Mouse (Mus musculus) limb, embryonic 11.5 days (tissue): ENCODE results near the gene Galnt4. TPM values are rescaled to one million over a fixed set of nuclear protein-coding genes. Genes with fewer than 3 reads are reported as not detected.

Source experiments
- ATAC-seq: fragments of 200-750 bp; cut with Nextera tagmentation; 2 replicates; pipeline ENCODE4 v1.8.0; 2017; ENCODE audit warnings: low read depth; ENCODE audit not compliant: insufficient number of reproducible peaks, low FRiP score, low TSS enrichment
- DNase-seq: peaks from one replicate; pipeline ENCODE4 v3.0.0-alpha.2; 2015; ENCODE audit warnings: low spot score
- H3K27ac ChIP-seq: fragments of 300-500 bp; sonication (generic); replicated peaks from 2 replicates; pipeline ENCODE4 v1.5.1; 2014; ENCODE audit warnings: low read depth, mild to moderate bottlenecking, low read length
- H3K27me3 ChIP-seq: fragments of 300-500 bp; sonication (generic); 2 replicates; pipeline ENCODE4 v1.6.1; 2014; ENCODE audit warnings: mild to moderate bottlenecking, low read length, mixed read lengths; ENCODE audit not compliant: control insufficient read depth, insufficient read depth
- H3K36me3 ChIP-seq: fragments of 300-500 bp; sonication (generic); 2 replicates; pipeline ENCODE4 v1.6.1; 2014; ENCODE audit warnings: mild to moderate bottlenecking, low read length, moderate library complexity, mixed read lengths; ENCODE audit not compliant: control insufficient read depth, insufficient read depth
- H3K4me1 ChIP-seq: fragments of 300-500 bp; sonication (generic); 2 replicates; pipeline ENCODE4 v1.6.1; 2014; ENCODE audit warnings: low read length, mixed read lengths; ENCODE audit not compliant: control insufficient read depth, insufficient read depth
- H3K4me2 ChIP-seq: fragments of 300-500 bp; sonication (generic); 2 replicates; pipeline ENCODE4 v1.6.1; 2014; ENCODE audit warnings: low read depth, mild to moderate bottlenecking, moderate library complexity; ENCODE audit not compliant: severe bottlenecking
- H3K4me3 ChIP-seq: fragments of 300-500 bp; sonication (generic); 2 replicates; pipeline ENCODE4 v1.5.1; 2014; ENCODE audit warnings: low read depth, low read length
- H3K9ac ChIP-seq: fragments of 300-500 bp; sonication (generic); 2 replicates; pipeline ENCODE4 v1.6.1; 2014; ENCODE audit warnings: mild to moderate bottlenecking, low read length
- H3K9me3 ChIP-seq: fragments of 300-500 bp; sonication (generic); 2 replicates; pipeline ENCODE4 v1.6.1; 2016; ENCODE audit warnings: low read length; ENCODE audit not compliant: control insufficient read depth
- WGBS: fragments of 180-500 bp; shearing (Covaris S2); extraction: QIAGEN DNeasy Blood & Tissue Kit; methylation state at CpG from one replicate; pipeline ENCODE4 v1.1.7; 2014; 5-methylcytosine and 5-hydroxymethylcytosine counted together
- polyA plus RNA-seq: library from polyadenylated mRNA; unstranded; fragments of >200 nt; fragmentation: Nextera tagmentation; extraction: Ambion mirVana; gene quantifications from 2 replicates; pipeline ENCODE4 v1.2.1, GENCODE M21; 2014

Galnt4 gene
- polyA plus RNA-seq, 1 experiment from 2014 or later = 5.8 TPM

DNA sequence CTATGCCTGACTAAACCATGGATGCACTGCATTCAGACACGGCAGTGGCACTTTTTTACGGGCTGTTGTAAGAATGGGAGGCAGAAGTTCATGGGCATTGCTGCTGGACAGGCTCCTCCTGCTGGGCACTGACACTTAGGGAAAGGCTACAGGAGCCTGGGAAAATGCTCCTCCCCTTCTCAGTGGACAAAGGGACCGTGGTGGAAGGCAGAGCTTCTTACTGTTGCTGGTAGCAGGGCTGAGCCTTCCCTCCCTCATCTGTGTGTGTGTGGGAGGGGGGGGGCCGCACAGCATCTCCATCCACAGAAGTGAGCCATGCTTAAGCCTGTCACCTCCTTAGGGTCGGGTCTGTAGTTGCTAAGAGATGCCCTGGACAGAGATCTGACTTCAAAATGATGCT lies 23.3 kb downstream of the Galnt4 start:
- no peaks in the 10 kb centered on the region for H3K9me3 ChIP-seq
- H3K9ac ChIP-seq = no peak overlapping the region
- no peaks in the 10 kb centered on the region for H3K27me3 ChIP-seq
- no peak overlapping the region for H3K27ac ChIP-seq
- WGBS = 63% methylated on average over 5 of the region's 5 CpGs
- peaks cover 5% of the 10 kb centered on the region for H3K4me1 ChIP-seq
- H3K4me3 ChIP-seq = no peak overlapping the region
- ATAC-seq (no peak), DNase-seq (no peak)
- H3K36me3 ChIP-seq = no peaks in the 10 kb centered on the region
- H3K4me2 ChIP-seq = no peak overlapping the region

DNA sequence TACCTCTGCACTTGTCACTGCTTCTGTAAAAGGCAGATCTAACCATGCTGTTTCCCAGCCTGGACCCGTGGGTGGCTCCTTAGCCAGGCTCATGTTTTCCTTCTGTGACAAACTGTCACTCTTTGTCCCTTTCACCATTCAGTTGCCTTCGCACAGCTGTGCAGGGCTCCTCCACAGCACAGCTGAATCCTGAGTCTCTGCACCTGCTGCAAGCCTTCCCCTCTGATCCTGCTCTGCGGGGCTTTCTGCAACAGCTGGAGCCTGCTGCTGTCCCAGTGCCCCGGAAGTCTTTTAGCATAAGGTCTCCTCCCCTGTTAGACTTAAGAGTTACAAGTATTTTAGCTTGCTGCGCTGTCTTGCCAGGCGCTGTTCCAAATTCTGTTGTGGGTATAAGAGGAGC lies 24.2 kb downstream of the Galnt4 start:
- H3K27me3 ChIP-seq = no peaks in the 10 kb centered on the region
- no peaks in the 10 kb centered on the region for H3K36me3 ChIP-seq
- peaks cover 5% of the 10 kb centered on the region for H3K4me1 ChIP-seq
- DNase-seq (no peak), ATAC-seq (peak; percentile 58; the same call in 1 of the 2 replicates)
- H3K9ac ChIP-seq = no peak overlapping the region
- no peaks in the 10 kb centered on the region for H3K9me3 ChIP-seq
- no peak overlapping the region for H3K4me2 ChIP-seq
- no peak overlapping the region for H3K27ac ChIP-seq
- WGBS = 88% methylated on average over 6 of the region's 6 CpGs
- no peak overlapping the region for H3K4me3 ChIP-seq

DNA sequence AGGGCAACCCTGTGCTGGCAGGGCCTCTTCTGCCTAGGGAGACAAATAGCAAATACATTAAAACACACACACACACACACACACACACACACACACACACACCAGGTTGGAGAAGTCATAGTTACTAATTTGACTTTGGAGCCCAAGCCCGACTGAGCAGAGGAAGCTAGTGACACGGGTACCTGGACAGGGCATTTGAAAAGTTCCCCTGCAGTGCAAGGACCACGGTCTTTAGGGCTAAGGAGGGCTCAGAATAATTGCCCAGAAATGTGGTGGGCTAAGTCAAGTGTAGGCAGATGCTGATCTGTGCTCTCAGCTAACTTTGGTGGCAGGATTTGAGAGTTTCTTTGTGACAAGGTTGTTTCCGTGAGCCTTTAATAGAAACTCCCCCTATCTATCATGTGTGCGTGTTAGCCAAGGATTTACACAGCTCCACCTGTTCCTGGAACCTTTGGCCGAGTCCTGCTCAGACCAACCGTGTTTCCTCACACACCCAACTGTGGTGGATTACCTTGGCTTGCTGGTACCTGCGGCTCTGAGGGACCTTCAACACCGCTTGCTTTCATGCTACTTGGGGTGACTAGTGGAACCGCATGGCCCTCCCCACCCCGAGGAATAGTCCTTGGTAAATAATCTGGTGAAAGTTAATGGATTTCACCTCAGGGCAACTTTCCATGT lies 24.8 kb downstream of the Galnt4 start:
- Histone ChIP-seq H3K27ac (no peak overlapping the region), H3K4me3 (no peak overlapping the region), H3K4me2 (no peak overlapping the region), H3K4me1 (peaks cover 5% of the 10 kb centered on the region), H3K9me3 (no peaks in the 10 kb centered on the region), H3K9ac (no peak overlapping the region), H3K36me3 (no peaks in the 10 kb centered on the region), H3K27me3 (no peaks in the 10 kb centered on the region)
- 90% methylated on average over 11 of the region's 11 CpGs for WGBS
- no peak for ATAC-seq
- DNase-seq = no peak

DNA sequence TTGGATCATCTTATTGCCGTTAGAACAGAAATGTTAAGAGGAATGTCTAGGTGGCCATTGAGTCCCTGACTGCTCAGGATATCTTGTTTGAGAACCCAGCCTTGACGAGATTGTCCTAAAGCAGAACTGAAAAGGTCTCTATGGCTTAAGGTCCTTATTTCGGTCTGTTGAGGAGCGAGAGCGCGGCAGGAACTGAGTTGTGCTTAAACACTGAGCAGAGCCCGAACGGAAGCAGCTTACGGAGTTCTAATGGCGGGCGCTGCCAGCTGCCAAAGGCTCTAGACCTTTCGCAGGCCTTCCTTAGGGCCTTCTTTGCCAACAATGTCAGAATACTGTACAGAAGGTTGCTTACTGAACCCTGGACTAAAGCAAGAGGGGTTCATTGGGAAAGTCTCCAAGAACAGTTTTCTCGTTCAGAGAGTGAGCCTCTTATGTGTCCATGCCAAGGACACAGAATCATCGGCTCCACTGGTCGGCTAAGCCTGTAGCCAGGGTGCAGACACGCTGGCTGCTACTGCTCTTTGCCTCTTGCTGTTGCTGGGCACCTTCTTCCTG lies 25.4 kb downstream of the Galnt4 start:
- H3K4me1 ChIP-seq = peaks cover 5% of the 10 kb centered on the region
- no peak overlapping the region for H3K4me3 ChIP-seq
- H3K27me3 ChIP-seq = no peaks in the 10 kb centered on the region
- H3K27ac ChIP-seq = no peak overlapping the region
- H3K9me3 ChIP-seq = no peaks in the 10 kb centered on the region
- ATAC-seq (no peak), DNase-seq (no peak)
- H3K4me2 ChIP-seq = no peak overlapping the region
- H3K9ac ChIP-seq = no peak overlapping the region
- no peaks in the 10 kb centered on the region for H3K36me3 ChIP-seq
- WGBS = 94% methylated on average over 16 of the region's 16 CpGs

DNA sequence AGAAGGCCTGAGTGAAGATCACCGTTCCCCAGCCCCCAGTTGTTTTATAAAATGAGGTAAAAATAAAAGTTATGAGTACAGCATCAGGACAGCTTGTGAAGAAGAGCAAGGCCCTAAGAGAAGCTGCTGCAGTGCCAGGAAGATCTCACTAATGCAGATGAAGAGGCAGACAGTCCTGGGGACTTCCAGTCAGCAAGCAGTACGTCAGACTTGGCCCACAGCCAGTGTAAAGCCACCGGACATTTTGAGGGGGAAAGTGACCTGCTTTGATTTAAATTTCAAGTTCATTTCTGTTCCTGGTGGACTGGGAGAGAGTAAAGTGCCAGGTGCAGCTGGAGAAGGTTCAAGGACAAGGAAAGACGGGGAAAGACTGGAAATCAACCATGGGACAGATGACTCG lies 28.4 kb downstream of the Galnt4 start:
- 90% methylated on average over 5 of the region's 5 CpGs for WGBS
- H3K27ac ChIP-seq = no peak overlapping the region
- H3K4me3 ChIP-seq = no peak overlapping the region
- ATAC-seq (no peak), DNase-seq (no peak)
- H3K9ac ChIP-seq = no peak overlapping the region
- no peak overlapping the region for H3K4me2 ChIP-seq
- H3K36me3 ChIP-seq = peaks cover 2% of the 10 kb centered on the region; the same call in 1 of the 2 replicates
- H3K4me1 ChIP-seq = no peaks in the 10 kb centered on the region
- no peaks in the 10 kb centered on the region for H3K27me3 ChIP-seq
- H3K9me3 ChIP-seq = no peaks in the 10 kb centered on the region; the same call in 1 of the 2 replicates

DNA sequence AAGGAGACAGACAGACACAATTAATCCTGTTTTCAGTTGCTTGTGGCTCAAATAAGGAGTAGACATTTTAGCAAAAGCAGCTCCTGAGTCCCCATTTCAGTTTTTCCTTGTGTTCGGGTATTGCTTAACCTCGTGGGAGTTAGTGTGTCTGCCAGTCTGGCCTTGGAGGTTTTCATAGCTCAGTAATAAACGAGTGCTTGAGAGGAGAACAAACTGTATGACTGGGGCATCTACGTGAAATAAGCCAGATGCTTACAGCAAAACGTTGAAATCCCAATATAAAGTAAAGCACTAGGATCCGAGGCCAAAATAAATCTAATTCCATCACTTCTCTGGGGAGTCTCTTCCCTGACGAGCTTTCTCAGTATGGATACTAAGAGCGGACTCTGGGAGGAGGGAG lies 37.7 kb downstream of the Galnt4 start:
- no peak overlapping the region for H3K4me2 ChIP-seq
- H3K27ac ChIP-seq = no peak overlapping the region
- DNase-seq (no peak), ATAC-seq (no peak)
- no peak overlapping the region for H3K9ac ChIP-seq
- WGBS = 91% methylated on average over 8 of the region's 8 CpGs
- no peak overlapping the region for H3K4me3 ChIP-seq
- H3K4me1 ChIP-seq = no peaks in the 10 kb centered on the region
- H3K9me3 ChIP-seq = no peaks in the 10 kb centered on the region
- no peaks in the 10 kb centered on the region for H3K27me3 ChIP-seq
- no peaks in the 10 kb centered on the region for H3K36me3 ChIP-seq

DNA sequence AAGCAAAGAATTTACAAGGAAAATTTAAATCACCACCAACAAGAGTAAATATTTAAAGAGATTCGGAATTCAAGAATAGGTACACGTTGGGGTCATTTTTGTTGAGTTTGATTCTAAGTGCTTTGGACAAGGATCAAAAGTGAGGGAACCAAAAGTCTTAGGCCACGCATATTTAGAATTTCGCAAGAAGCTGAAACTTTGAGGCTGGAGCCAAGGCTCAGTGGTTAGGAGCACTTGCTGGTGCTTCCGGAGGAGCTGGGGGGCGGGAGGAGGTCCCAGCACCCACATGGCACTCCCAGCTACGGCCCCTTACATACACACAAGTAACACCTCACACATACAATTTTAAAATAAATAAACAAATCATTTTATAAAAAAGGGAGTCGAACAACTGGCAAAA lies 38.6 kb downstream of the Galnt4 start:
- Histone ChIP-seq H3K27me3 (no peaks in the 10 kb centered on the region), H3K9ac (no peak overlapping the region), H3K4me1 (no peaks in the 10 kb centered on the region), H3K4me2 (no peak overlapping the region), H3K36me3 (no peaks in the 10 kb centered on the region), H3K27ac (no peak overlapping the region), H3K9me3 (no peaks in the 10 kb centered on the region), H3K4me3 (no peak overlapping the region)
- ATAC-seq = no peak
- DNase-seq = no peak
- 94% methylated on average over 8 of the region's 8 CpGs for WGBS

DNA sequence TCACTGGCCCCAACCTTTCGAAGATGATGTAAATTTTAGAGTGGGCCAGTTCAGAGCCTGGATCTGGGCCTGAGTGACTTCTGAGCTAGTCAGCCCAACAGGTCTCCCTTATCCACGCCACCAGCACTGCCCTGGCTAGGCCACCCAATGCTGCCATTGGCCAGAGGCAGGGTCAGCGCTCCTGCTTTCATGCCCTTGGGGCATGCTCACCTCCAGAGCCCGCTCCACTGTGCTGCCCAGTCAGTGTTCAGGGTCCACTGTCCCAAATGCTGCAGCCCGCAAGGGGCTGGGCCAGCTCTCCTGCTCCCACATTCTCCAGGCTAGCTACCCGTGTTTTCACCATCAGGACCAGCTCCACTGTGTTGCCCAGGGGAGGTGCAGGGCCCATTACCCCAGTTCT lies 42.1 kb downstream of the Galnt4 start:
- Histone ChIP-seq H3K27me3 (no peaks in the 10 kb centered on the region), H3K36me3 (no peaks in the 10 kb centered on the region), H3K4me2 (no peak overlapping the region), H3K27ac (no peak overlapping the region), H3K9ac (no peak overlapping the region), H3K4me1 (no peaks in the 10 kb centered on the region), H3K9me3 (no peaks in the 10 kb centered on the region), H3K4me3 (no peak overlapping the region)
- 95% methylated on average over 6 of the region's 6 CpGs for WGBS
- 0 out of 2 replicates have a peak, but pooled peaks have one; percentile 21 for ATAC-seq
- DNase-seq = no peak

DNA sequence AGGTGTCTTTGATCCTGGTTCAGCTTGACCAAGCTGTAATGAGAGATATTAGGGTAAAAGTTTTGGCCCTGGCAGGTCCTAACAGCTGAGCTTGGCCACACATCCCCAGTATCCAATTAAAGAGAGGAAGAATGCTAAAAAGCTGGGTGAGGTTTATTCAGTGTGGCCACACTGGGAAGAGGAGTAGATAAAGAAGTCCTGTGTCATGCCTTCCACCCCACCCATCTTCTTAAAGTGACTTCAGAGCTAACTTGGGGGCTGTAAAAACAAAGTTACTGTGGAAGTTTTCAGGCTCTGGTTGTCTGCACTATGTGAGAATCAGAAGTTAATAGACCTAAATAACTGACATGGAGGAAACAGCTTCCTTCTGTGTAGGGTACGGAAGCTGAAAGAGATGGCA lies 43.6 kb downstream of the Galnt4 start:
- Histone ChIP-seq H3K36me3 (no peaks in the 10 kb centered on the region), H3K9me3 (no peaks in the 10 kb centered on the region), H3K9ac (no peak overlapping the region), H3K4me3 (no peak overlapping the region), H3K4me2 (no peak overlapping the region), H3K4me1 (no peaks in the 10 kb centered on the region), H3K27me3 (no peaks in the 10 kb centered on the region), H3K27ac (no peak overlapping the region)
- 96% methylated on average over 1 of the region's 1 CpGs for WGBS
- no peak for ATAC-seq
- DNase-seq = no peak
